Mouse (Mus musculus): Measurements from ENCODE around the gene 1700019A02Rik. TPM values are rescaled to one million over a fixed set of nuclear protein-coding genes. Genes with fewer than 3 reads are reported as not detected.

Gene 1700019A02Rik
- polyA plus RNA-seq, 1 experiment: not detected

GRCm38 (mm10) chr1:53194536-53194935 is 7.1 kb upstream of the 1700019A02Rik start:
- H3K36me3 ChIP-seq (ENCODE audit: control insufficient read depth, insufficient read depth, low read length): peaks cover 2% of the 10 kb centered on the region
- no peaks in the 10 kb centered on the region for H3K27me3 ChIP-seq (ENCODE audit: control insufficient read depth, insufficient read depth, low read length)
- H3K4me1 ChIP-seq (ENCODE audit: control insufficient read depth, insufficient read depth, insufficient read length): no peaks in the 10 kb centered on the region
- H3K27ac ChIP-seq (ENCODE audit: insufficient read depth, low read length): no peak overlapping the region
- DNase-seq (ENCODE audit: low read depth in 1 of 2, low spot score in 2 of 2): no peak
- no peak overlapping the region for H3K4me3 ChIP-seq (ENCODE audit: extremely low read depth, insufficient read depth, insufficient read length)
- TF ChIP-seq POLR2A (IDR thresholded peaks at IDR 0.05; ENCODE audit: low read depth, low read length) (no peak), CTCF (IDR thresholded peaks at IDR 0.05; ENCODE audit: extremely low read depth, insufficient read depth, insufficient read length, insufficient replicate concordance) (no peak)
- 91% methylated on average over 3 of the region's 3 CpGs for WGBS

GRCm38 (mm10) chr1:53191234-53191633 is 3.8 kb upstream of the 1700019A02Rik start:
- no peaks in the 10 kb centered on the region for H3K27me3 ChIP-seq (ENCODE audit: control insufficient read depth, insufficient read depth, low read length)
- no peak for DNase-seq (ENCODE audit: low read depth in 1 of 2, low spot score in 2 of 2)
- H3K4me3 ChIP-seq (ENCODE audit: extremely low read depth, insufficient read depth, insufficient read length): no peak overlapping the region
- TF ChIP-seq CTCF (IDR thresholded peaks at IDR 0.05; ENCODE audit: extremely low read depth, insufficient read depth, insufficient read length, insufficient replicate concordance): no peak
- no peak for TF ChIP-seq POLR2A (IDR thresholded peaks at IDR 0.05; ENCODE audit: low read depth, low read length)
- peaks cover 2% of the 10 kb centered on the region for H3K36me3 ChIP-seq (ENCODE audit: control insufficient read depth, insufficient read depth, low read length)
- H3K4me1 ChIP-seq (ENCODE audit: control insufficient read depth, insufficient read depth, insufficient read length): no peaks in the 10 kb centered on the region
- H3K27ac ChIP-seq (ENCODE audit: insufficient read depth, low read length): no peak overlapping the region
- WGBS: 93% methylated on average over 3 of the region's 3 CpGs

GRCm38 (mm10) chr1:53189620-53190019 is 2.2 kb upstream of the 1700019A02Rik start:
- no peak for DNase-seq (ENCODE audit: low read depth in 1 of 2, low spot score in 2 of 2)
- TF ChIP-seq CTCF (IDR thresholded peaks at IDR 0.05; ENCODE audit: extremely low read depth, insufficient read depth, insufficient read length, insufficient replicate concordance) (no peak), POLR2A (IDR thresholded peaks at IDR 0.05; ENCODE audit: low read depth, low read length) (no peak)
- 93% methylated on average over 3 of the region's 3 CpGs for WGBS
- Histone ChIP-seq H3K4me3 (ENCODE audit: extremely low read depth, insufficient read depth, insufficient read length) (no peak overlapping the region), H3K36me3 (ENCODE audit: control insufficient read depth, insufficient read depth, low read length) (peaks cover 2% of the 10 kb centered on the region), H3K27me3 (ENCODE audit: control insufficient read depth, insufficient read depth, low read length) (no peaks in the 10 kb centered on the region), H3K4me1 (ENCODE audit: control insufficient read depth, insufficient read depth, insufficient read length) (no peaks in the 10 kb centered on the region), H3K27ac (ENCODE audit: insufficient read depth, low read length) (no peak overlapping the region)

- H3K4me1 ChIP-seq (ENCODE audit: control insufficient read depth, insufficient read depth, insufficient read length): no peaks in the 10 kb centered on the region
- WGBS: 85% methylated on average over 3 of the region's 3 CpGs
- no peak for DNase-seq (ENCODE audit: low read depth in 1 of 2, low spot score in 2 of 2)
- no peak overlapping the region for H3K27ac ChIP-seq (ENCODE audit: insufficient read depth, low read length)
- no peaks in the 10 kb centered on the region; the same call in 1 of the 2 replicates for H3K36me3 ChIP-seq (ENCODE audit: control insufficient read depth, insufficient read depth, low read length)
- no peaks in the 10 kb centered on the region for H3K27me3 ChIP-seq (ENCODE audit: control insufficient read depth, insufficient read depth, low read length)
- no peak overlapping the region for H3K4me3 ChIP-seq (ENCODE audit: extremely low read depth, insufficient read depth, insufficient read length)
- TF ChIP-seq CTCF (IDR thresholded peaks at IDR 0.05; ENCODE audit: extremely low read depth, insufficient read depth, insufficient read length, insufficient replicate concordance) (no peak), POLR2A (IDR thresholded peaks at IDR 0.05; ENCODE audit: low read depth, low read length) (no peak)
Measured at GRCm38 (mm10) chr1:53186301-53186700, 1.1 kb downstream of the 1700019A02Rik start.

- no peaks in the 10 kb centered on the region for H3K4me1 ChIP-seq (ENCODE audit: control insufficient read depth, insufficient read depth, insufficient read length)
- no peak for DNase-seq (ENCODE audit: low read depth in 1 of 2, low spot score in 2 of 2)
- H3K27me3 ChIP-seq (ENCODE audit: control insufficient read depth, insufficient read depth, low read length): no peaks in the 10 kb centered on the region
- H3K4me3 ChIP-seq (ENCODE audit: extremely low read depth, insufficient read depth, insufficient read length): no peak overlapping the region
- no peaks in the 10 kb centered on the region for H3K36me3 ChIP-seq (ENCODE audit: control insufficient read depth, insufficient read depth, low read length)
- TF ChIP-seq CTCF (IDR thresholded peaks at IDR 0.05; ENCODE audit: extremely low read depth, insufficient read depth, insufficient read length, insufficient replicate concordance): no peak
- TF ChIP-seq POLR2A (IDR thresholded peaks at IDR 0.05; ENCODE audit: low read depth, low read length): no peak
- no peak overlapping the region for H3K27ac ChIP-seq (ENCODE audit: insufficient read depth, low read length)
- WGBS: 80% methylated on average over 6 of the region's 6 CpGs
Measured at GRCm38 (mm10) chr1:53157715-53158114, 29.7 kb downstream of the 1700019A02Rik start.

GRCm38 (mm10) chr1:53123066-53123465 is 64.4 kb downstream of the 1700019A02Rik start:
- WGBS: 81% methylated on average over 2 of the region's 2 CpGs
- no peak for DNase-seq (ENCODE audit: low read depth in 1 of 2, low spot score in 2 of 2)
- H3K4me3 ChIP-seq (ENCODE audit: extremely low read depth, insufficient read depth, insufficient read length): no peak overlapping the region
- no peak overlapping the region for H3K27ac ChIP-seq (ENCODE audit: insufficient read depth, low read length)
- H3K27me3 ChIP-seq (ENCODE audit: control insufficient read depth, insufficient read depth, low read length): no peaks in the 10 kb centered on the region
- TF ChIP-seq CTCF (IDR thresholded peaks at IDR 0.05; ENCODE audit: extremely low read depth, insufficient read depth, insufficient read length, insufficient replicate concordance) (no peak), POLR2A (IDR thresholded peaks at IDR 0.05; ENCODE audit: low read depth, low read length) (no peak)
- H3K36me3 ChIP-seq (ENCODE audit: control insufficient read depth, insufficient read depth, low read length): no peaks in the 10 kb centered on the region
- H3K4me1 ChIP-seq (ENCODE audit: control insufficient read depth, insufficient read depth, insufficient read length): no peaks in the 10 kb centered on the region

GRCm38 (mm10) chr1:53110561-53110960 is 76.9 kb downstream of the 1700019A02Rik start:
- Histone ChIP-seq H3K4me1 (ENCODE audit: control insufficient read depth, insufficient read depth, insufficient read length) (no peaks in the 10 kb centered on the region), H3K27me3 (ENCODE audit: control insufficient read depth, insufficient read depth, low read length) (no peaks in the 10 kb centered on the region), H3K36me3 (ENCODE audit: control insufficient read depth, insufficient read depth, low read length) (no peaks in the 10 kb centered on the region), H3K4me3 (ENCODE audit: extremely low read depth, insufficient read depth, insufficient read length) (no peak overlapping the region), H3K27ac (ENCODE audit: insufficient read depth, low read length) (no peak overlapping the region)
- TF ChIP-seq POLR2A (IDR thresholded peaks at IDR 0.05; ENCODE audit: low read depth, low read length) (no peak), CTCF (IDR thresholded peaks at IDR 0.05; ENCODE audit: extremely low read depth, insufficient read depth, insufficient read length, insufficient replicate concordance) (no peak)
- WGBS: 82% methylated on average over 1 of the region's 1 CpGs
- DNase-seq (ENCODE audit: low read depth in 1 of 2, low spot score in 2 of 2): no peak

Other genes with a start within 250 kb of the 1700019A02Rik start
- 0.28 and 0.51 TPM in 2 replicates for gene 1700019D03Rik, start 167.5 kb downstream of the 1700019A02Rik start, polyA plus RNA-seq (2012; rRNA removed)
- gene Mstn, start 126.0 kb downstream of the 1700019A02Rik start, polyA plus RNA-seq (2012; rRNA removed): not detected in 2 replicates
- gene Pms1, start 109.4 kb upstream of the 1700019A02Rik start, polyA plus RNA-seq (2012; rRNA removed): 1.5 and 3.2 TPM in 2 replicates
- gene Ormdl1, start 109.5 kb upstream of the 1700019A02Rik start, polyA plus RNA-seq (2012; rRNA removed): 4.8 and 5.6 TPM in 2 replicates
- 14.6 and 23.0 TPM in 2 replicates for gene Gm28778, start 109.5 kb upstream of the 1700019A02Rik start, polyA plus RNA-seq (2012; rRNA removed)
- 1.6 and 1.8 TPM in 2 replicates for gene Osgepl1, start 126.0 kb upstream of the 1700019A02Rik start, polyA plus RNA-seq (2012; rRNA removed)
- not detected in 2 replicates for gene Asdurf, start 165.0 kb upstream of the 1700019A02Rik start, polyA plus RNA-seq (2012; rRNA removed)
- gene Gm28551, start 165.0 kb upstream of the 1700019A02Rik start, polyA plus RNA-seq (2012; rRNA removed): not detected in 2 replicates
- gene Asnsd1, start 165.1 kb upstream of the 1700019A02Rik start, polyA plus RNA-seq (2012; rRNA removed): 4.8 and 5.9 TPM in 2 replicates

Data from spleen, adult 2 months (tissue).